Mouse (Mus musculus) forebrain, embryonic 13.5 days (tissue): Measurements from ENCODE around the gene Pold4. TPM values are rescaled to one million over a fixed set of nuclear protein-coding genes. Genes with fewer than 3 reads are reported as not detected.

Experiments used
- ATAC-seq: fragments of 200-750 bp; cut with Nextera tagmentation; 2 replicates; pipeline ENCODE4 v1.8.0; 2017
- H3K27ac ChIP-seq: fragments of 300-500 bp; sonication (generic); 2 replicates; pipeline ENCODE4 v1.5.1; 2015; ENCODE audit warnings: inconsistent platforms, mild to moderate bottlenecking, moderate library complexity
- H3K27me3 ChIP-seq: fragments of 300-500 bp; sonication (generic); 2 replicates; pipeline ENCODE4 v1.6.1; 2015; ENCODE audit warnings: mild to moderate bottlenecking, inconsistent platforms
- H3K36me3 ChIP-seq: fragments of 300-500 bp; sonication (generic); 2 replicates; pipeline ENCODE4 v1.6.1; 2015; ENCODE audit warnings: mild to moderate bottlenecking, inconsistent platforms; ENCODE audit not compliant: poor library complexity, severe bottlenecking
- H3K4me1 ChIP-seq: fragments of 300-500 bp; sonication (generic); 2 replicates; pipeline ENCODE4 v1.6.1; 2015; ENCODE audit warnings: inconsistent platforms
- H3K4me2 ChIP-seq: fragments of 300-500 bp; sonication (generic); 2 replicates; pipeline ENCODE4 v1.6.1; 2015; ENCODE audit warnings: inconsistent platforms, mild to moderate bottlenecking, moderate library complexity
- H3K4me3 ChIP-seq: fragments of 300-500 bp; sonication (generic); 2 replicates; pipeline ENCODE4 v1.5.1; 2015; ENCODE audit warnings: mild to moderate bottlenecking, inconsistent platforms
- H3K9ac ChIP-seq: fragments of 300-500 bp; sonication (generic); 2 replicates; pipeline ENCODE4 v1.6.1; 2015; ENCODE audit warnings: mild to moderate bottlenecking, inconsistent platforms
- H3K9me3 ChIP-seq: fragments of 300-500 bp; sonication (generic); replicated peaks from 2 replicates; pipeline ENCODE4 v1.6.1; 2016; ENCODE audit warnings: inconsistent platforms
- WGBS: fragments of 180-500 bp; shearing (Covaris S2); methylation state at CpG from one replicate; pipeline ENCODE4 v1.1.7; 2015; 5-methylcytosine and 5-hydroxymethylcytosine counted together
- polyA plus RNA-seq: library from polyadenylated mRNA; unstranded; fragments of >200 nt; fragmentation: Nextera tagmentation; extraction: Ambion mirVana; gene quantifications from 2 replicates; pipeline ENCODE4 v1.2.1, GENCODE M21; 2015

Pold4 gene
- polyA plus RNA-seq, result 13.1 and 14.2 TPM in 2 replicates

- WGBS, result 12% methylated on average over 26 of the region's 26 CpGs
- peak within 1 kb of the TSS; percentile 60 for H3K4me3 ChIP-seq
- peak within 1 kb of the TSS; percentile 69 for H3K9ac ChIP-seq
- peak within 1 kb of the TSS; percentile 87 for H3K4me2 ChIP-seq
- no peaks in the 10 kb centered on the region for H3K9me3 ChIP-seq
- H3K27me3 ChIP-seq, result peaks cover 32% of the 10 kb centered on the region
- H3K36me3 ChIP-seq, result no peaks in the 10 kb centered on the region
- H3K27ac ChIP-seq, result peak within 1 kb of the TSS; percentile 48; the same call in 1 of the 2 replicates
- peak; percentile 93 for ATAC-seq
- H3K4me1 ChIP-seq, result peaks cover 10% of the 10 kb centered on the region
These were observed at the start of gene Pold4 for GRCm38 (mm10) chr19:4231253-4232185. Gene Pold4, plus strand, starts transcription at chr19:4231899.

- ATAC-seq, result no peak
- Histone ChIP-seq H3K4me2 (no peak overlapping the region), H3K36me3 (no peaks in the 10 kb centered on the region), H3K27ac (no peak overlapping the region), H3K9me3 (no peaks in the 10 kb centered on the region), H3K9ac (no peak overlapping the region), H3K4me1 (peaks cover 7% of the 10 kb centered on the region), H3K4me3 (no peak overlapping the region), H3K27me3 (no peaks in the 10 kb centered on the region)
- 61% methylated on average over 2 of the region's 2 CpGs for whole genome bisulfite sequencing
These were observed 48.0 kb upstream of the Pold4 start for GRCm38 (mm10) chr19:4183689-4184088.

GRCm38 (mm10) chr19:4184976-4185975 lies 46.4 kb upstream of the Pold4 start:
- H3K36me3 ChIP-seq, result no peaks in the 10 kb centered on the region
- H3K4me2 ChIP-seq, result no peak overlapping the region
- no peak overlapping the region for H3K4me3 ChIP-seq
- ATAC-seq, result no peak
- H3K9me3 ChIP-seq, result no peaks in the 10 kb centered on the region
- WGBS, result 65% methylated on average over 15 of the region's 15 CpGs
- no peak overlapping the region for H3K27ac ChIP-seq
- peaks cover 7% of the 10 kb centered on the region for H3K4me1 ChIP-seq
- H3K9ac ChIP-seq, result 0 out of 2 replicates have a peak overlapping the region, but pooled peaks have one; percentile 5
- H3K27me3 ChIP-seq, result no peaks in the 10 kb centered on the region

GRCm38 (mm10) chr19:4187303-4187702 lies 44.4 kb upstream of the Pold4 start:
- Histone ChIP-seq H3K4me1 (no peaks in the 10 kb centered on the region), H3K4me3 (no peak overlapping the region), H3K9me3 (no peaks in the 10 kb centered on the region), H3K4me2 (no peak overlapping the region), H3K9ac (no peak overlapping the region), H3K27me3 (no peaks in the 10 kb centered on the region), H3K36me3 (no peaks in the 10 kb centered on the region), H3K27ac (no peak overlapping the region)
- ATAC-seq, result no peak
- WGBS, result 75% methylated on average over 3 of the region's 3 CpGs

GRCm38 (mm10) chr19:4189051-4189620 lies 42.6 kb upstream of the Pold4 start:
- Histone ChIP-seq H3K9ac (no peak overlapping the region), H3K9me3 (no peaks in the 10 kb centered on the region), H3K27me3 (no peaks in the 10 kb centered on the region), H3K4me1 (peaks cover 17% of the 10 kb centered on the region), H3K4me2 (no peak overlapping the region), H3K4me3 (no peak overlapping the region), H3K27ac (no peak overlapping the region), H3K36me3 (peaks cover 12% of the 10 kb centered on the region)
- ATAC-seq, result no peak
- 88% methylated on average over 12 of the region's 12 CpGs for WGBS

GRCm38 (mm10) chr19:4190831-4191334 lies 40.8 kb upstream of the Pold4 start, which contains the start of gene Tbc1d10c:
Gene Tbc1d10c, minus strand, starts transcription at chr19:4191284.
- no peaks in the 10 kb centered on the region for H3K9me3 ChIP-seq
- no peak for ATAC-seq
- H3K27me3 ChIP-seq, result no peaks in the 10 kb centered on the region
- H3K36me3 ChIP-seq, result peaks cover 29% of the 10 kb centered on the region
- H3K9ac ChIP-seq, result peak within 1 kb of the TSS; percentile 96
- peak within 1 kb of the TSS; percentile 97 for H3K4me3 ChIP-seq
- H3K27ac ChIP-seq, result peak within 1 kb of the TSS; percentile 81
- WGBS, result 66% methylated on average over 4 of the region's 4 CpGs
- peaks cover 32% of the 10 kb centered on the region for H3K4me1 ChIP-seq
- peak within 1 kb of the TSS; percentile 82 for H3K4me2 ChIP-seq

GRCm38 (mm10) chr19:4191528-4192250 lies 40.0 kb upstream of the Pold4 start, which contains the start of gene Ppp1ca:
Gene Ppp1ca, plus strand, starts transcription at chr19:4192065.
- H3K4me3 ChIP-seq, result peak within 1 kb of the TSS; percentile 97
- H3K4me2 ChIP-seq, result peak within 1 kb of the TSS; percentile 82
- no peaks in the 10 kb centered on the region for H3K9me3 ChIP-seq
- ATAC-seq, result peak; percentile 92
- peak within 1 kb of the TSS; percentile 81 for H3K27ac ChIP-seq
- H3K27me3 ChIP-seq, result no peaks in the 10 kb centered on the region
- WGBS, result 9% methylated on average over 35 of the region's 47 CpGs
- H3K9ac ChIP-seq, result peak within 1 kb of the TSS; percentile 96
- peaks cover 37% of the 10 kb centered on the region for H3K36me3 ChIP-seq
- H3K4me1 ChIP-seq, result peaks cover 32% of the 10 kb centered on the region

- WGBS, result under 1% methylated on average over 46 of the region's 52 CpGs
- no peaks in the 10 kb centered on the region for H3K9me3 ChIP-seq
- no peak; the same call in 1 of the 2 replicates for ATAC-seq
These were observed 39.3 kb upstream of the Pold4 start for GRCm38 (mm10) chr19:4192251-4192985.

GRCm38 (mm10) chr19:4193129-4193528 lies 38.6 kb upstream of the Pold4 start:
- H3K9ac ChIP-seq, result peak overlapping the region; percentile 96
- peak overlapping the region; percentile 97 for H3K4me3 ChIP-seq
- WGBS, result 62% methylated on average over 6 of the region's 6 CpGs
- no peak for ATAC-seq
- H3K4me2 ChIP-seq, result peak overlapping the region; percentile 82
- H3K9me3 ChIP-seq, result no peaks in the 10 kb centered on the region
- H3K27ac ChIP-seq, result no peak overlapping the region; the same call in none of the 2 replicates
- H3K4me1 ChIP-seq, result peaks cover 32% of the 10 kb centered on the region
- no peaks in the 10 kb centered on the region for H3K27me3 ChIP-seq
- peaks cover 51% of the 10 kb centered on the region for H3K36me3 ChIP-seq

More at GRCm38 (mm10) chr19:4192251-4192985, 39.3 kb upstream of the Pold4 start:
- peak overlapping the region; percentile 96 for H3K9ac ChIP-seq
- H3K27ac ChIP-seq, result peak overlapping the region; percentile 81
- peak overlapping the region; percentile 97 for H3K4me3 ChIP-seq
- H3K4me1 ChIP-seq, result peaks cover 32% of the 10 kb centered on the region
- peaks cover 45% of the 10 kb centered on the region for H3K36me3 ChIP-seq
- H3K4me2 ChIP-seq, result peak overlapping the region; percentile 82
- no peaks in the 10 kb centered on the region for H3K27me3 ChIP-seq

- no peak overlapping the region for H3K27ac ChIP-seq
- no peak for ATAC-seq
- no peak overlapping the region; the same call in 1 of the 2 replicates for H3K4me3 ChIP-seq
- no peaks in the 10 kb centered on the region for H3K9me3 ChIP-seq
- H3K36me3 ChIP-seq, result peaks cover 62% of the 10 kb centered on the region
- H3K9ac ChIP-seq, result 0 out of 2 replicates have a peak overlapping the region, but pooled peaks have one; percentile 96
- WGBS, result 91% methylated on average over 8 of the region's 8 CpGs
- H3K4me1 ChIP-seq, result peaks cover 32% of the 10 kb centered on the region
- peak overlapping the region; percentile 82; the same call in 1 of the 2 replicates for H3K4me2 ChIP-seq
- H3K27me3 ChIP-seq, result no peaks in the 10 kb centered on the region
These were observed 37.5 kb upstream of the Pold4 start for GRCm38 (mm10) chr19:4194021-4194724.
